Mouse (Mus musculus): ENCODE measurements around the gene Mipol1. TPM values are rescaled to one million over a fixed set of nuclear protein-coding genes. Genes with fewer than 3 reads are reported as not detected.

The Mipol1 gene
- polyA plus RNA-seq, 1 experiment from 2014 or later = 10.7 TPM

- Histone ChIP-seq H3K9ac (no peak overlapping the region), H3K27me3 (ENCODE audit: insufficient read depth, low read length) (no peaks in the 10 kb centered on the region), H3K4me2 (no peak overlapping the region), H3K27ac (ENCODE audit: low read depth) (no peak overlapping the region), H3K9me3 (ENCODE audit: low read depth, low read length) (no peaks in the 10 kb centered on the region), H3K4me3 (ENCODE audit: low read depth, low read length) (no peak overlapping the region), H3K36me3 (ENCODE audit: insufficient read depth) (no peaks in the 10 kb centered on the region), H3K4me1 (ENCODE audit: insufficient read depth) (no peaks in the 10 kb centered on the region)
- no peak for TF ChIP-seq CTCF (IDR thresholded peaks at IDR 0.05; ENCODE audit: low read depth)
- 79% methylated on average over 4 of the region's 4 CpGs for WGBS
- ATAC-seq (ENCODE audit: insufficient read depth) (no peak), DNase-seq (no peak)
Observed at GRCm38 (mm10) chr12:57307337-57307736, 77.1 kb downstream of the Mipol1 start.

DNA sequence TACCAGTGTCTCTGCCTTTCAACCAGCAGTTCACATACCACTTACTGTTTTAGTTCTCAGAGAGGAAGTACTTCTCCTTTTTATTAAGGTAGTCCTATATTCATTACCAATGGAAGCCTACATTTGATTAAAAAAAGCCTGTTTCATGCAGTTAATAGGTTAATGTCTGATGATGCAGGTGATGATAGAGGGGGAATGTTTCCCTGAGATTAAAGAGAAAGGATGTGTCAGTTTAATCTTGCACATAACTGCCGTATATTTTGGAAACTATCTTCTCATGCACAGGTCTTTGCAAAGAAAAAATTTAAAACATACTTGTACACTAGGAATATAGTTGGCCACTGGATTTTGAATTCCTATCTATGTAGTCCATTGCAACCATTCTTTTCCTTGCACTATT lies 77.5 kb downstream of the Mipol1 start:
- DNase-seq (no peak), ATAC-seq (ENCODE audit: insufficient read depth) (no peak)
- Histone ChIP-seq H3K27ac (ENCODE audit: low read depth) (no peak overlapping the region), H3K4me1 (ENCODE audit: insufficient read depth) (no peaks in the 10 kb centered on the region), H3K27me3 (ENCODE audit: insufficient read depth, low read length) (no peaks in the 10 kb centered on the region), H3K9ac (no peak overlapping the region), H3K9me3 (ENCODE audit: low read depth, low read length) (no peaks in the 10 kb centered on the region), H3K36me3 (ENCODE audit: insufficient read depth) (no peaks in the 10 kb centered on the region), H3K4me3 (ENCODE audit: low read depth, low read length) (no peak overlapping the region), H3K4me2 (no peak overlapping the region)
- no peak for TF ChIP-seq CTCF (IDR thresholded peaks at IDR 0.05; ENCODE audit: low read depth)
- WGBS = 84% methylated on average over 1 of the region's 1 CpGs

DNA sequence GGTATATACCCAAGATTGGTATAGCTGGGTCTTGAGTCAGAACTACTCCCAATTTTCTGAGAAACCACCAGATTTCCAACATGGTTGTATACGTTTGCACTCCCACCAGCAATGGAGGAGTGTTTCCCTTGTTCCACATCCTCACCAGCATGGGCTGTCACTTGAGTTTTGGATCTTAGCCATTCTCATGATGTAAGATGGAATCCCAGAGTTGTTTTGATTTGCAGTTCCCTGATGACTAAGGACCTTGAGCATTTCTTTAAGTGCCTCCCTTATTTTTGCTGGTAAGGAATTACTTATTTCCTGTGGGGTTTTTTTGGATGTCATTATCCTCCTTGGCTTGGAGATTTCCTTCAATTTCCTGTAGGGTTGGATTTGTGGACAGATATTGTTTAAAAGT lies 108.8 kb downstream of the Mipol1 start:
- Histone ChIP-seq H3K4me2 (no peak overlapping the region), H3K4me3 (ENCODE audit: low read depth, low read length) (no peak overlapping the region), H3K36me3 (ENCODE audit: insufficient read depth) (no peaks in the 10 kb centered on the region), H3K27ac (ENCODE audit: low read depth) (no peak overlapping the region), H3K9me3 (ENCODE audit: low read depth, low read length) (no peaks in the 10 kb centered on the region), H3K4me1 (ENCODE audit: insufficient read depth) (no peaks in the 10 kb centered on the region), H3K9ac (no peak overlapping the region), H3K27me3 (ENCODE audit: insufficient read depth, low read length) (no peaks in the 10 kb centered on the region)
- WGBS = 94% methylated on average over 1 of the region's 1 CpGs
- no peak for TF ChIP-seq CTCF (IDR thresholded peaks at IDR 0.05; ENCODE audit: low read depth)
- no peak for ATAC-seq (ENCODE audit: insufficient read depth)
- no peak for DNase-seq

- no peak overlapping the region for H3K4me2 ChIP-seq
- H3K9me3 ChIP-seq (ENCODE audit: low read depth, low read length) = no peaks in the 10 kb centered on the region
- H3K4me3 ChIP-seq (ENCODE audit: low read depth, low read length) = no peak overlapping the region
- no peaks in the 10 kb centered on the region for H3K27me3 ChIP-seq (ENCODE audit: insufficient read depth, low read length)
- H3K36me3 ChIP-seq (ENCODE audit: insufficient read depth) = no peaks in the 10 kb centered on the region
- H3K27ac ChIP-seq (ENCODE audit: low read depth) = no peak overlapping the region
- H3K9ac ChIP-seq = no peak overlapping the region
- 63% methylated on average over 2 of the region's 2 CpGs for WGBS
- no peak for ATAC-seq (ENCODE audit: insufficient read depth)
- no peak for DNase-seq
- TF ChIP-seq CTCF (IDR thresholded peaks at IDR 0.05; ENCODE audit: low read depth) = no peak
- no peaks in the 10 kb centered on the region for H3K4me1 ChIP-seq (ENCODE audit: insufficient read depth)
Observed at GRCm38 (mm10) chr12:57340111-57340510, 109.9 kb downstream of the Mipol1 start.

DNA sequence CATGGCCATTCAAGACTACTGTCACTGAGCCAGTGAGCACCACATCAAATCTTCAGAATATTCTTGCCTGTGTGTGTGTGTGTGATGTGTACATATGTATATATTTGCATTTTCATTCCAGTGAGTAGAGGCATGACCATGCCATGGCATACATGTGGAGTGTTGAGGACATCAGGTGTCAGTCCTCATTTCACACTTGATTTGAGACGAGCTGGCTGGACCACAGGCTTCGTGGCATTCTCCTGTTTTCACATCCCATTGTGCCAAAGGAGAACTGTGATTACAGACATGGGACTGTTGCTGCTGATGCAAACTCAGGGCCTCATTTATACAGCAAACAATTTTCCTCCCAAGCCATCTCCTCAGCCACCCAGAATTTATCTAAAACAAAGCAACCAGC lies 132.5 kb downstream of the Mipol1 start:
- no peak overlapping the region for H3K4me3 ChIP-seq (ENCODE audit: low read depth, low read length)
- WGBS = 61% methylated on average over 2 of the region's 2 CpGs

DNA sequence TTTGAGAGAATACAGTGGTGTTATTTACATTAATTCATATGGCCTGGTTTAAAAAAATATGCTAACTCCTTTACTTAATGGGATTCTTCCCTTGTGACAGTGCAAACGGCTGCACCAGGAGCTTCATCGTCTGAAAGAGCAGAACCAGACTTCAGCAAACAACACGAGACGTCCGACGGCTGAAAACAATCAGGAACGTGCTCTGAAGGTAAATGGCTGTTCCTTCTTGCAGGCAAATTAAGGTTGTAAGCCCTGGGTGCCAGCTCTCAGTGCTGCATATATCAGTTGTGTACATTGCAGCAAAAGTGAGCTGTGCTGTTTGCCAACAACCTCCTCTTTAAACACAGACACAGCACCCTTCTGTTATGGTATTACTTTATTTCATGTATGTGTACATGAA lies 133.8 kb downstream of the Mipol1 start:
- no peaks in the 10 kb centered on the region for H3K27me3 ChIP-seq (ENCODE audit: insufficient read depth, low read length)
- H3K9me3 ChIP-seq (ENCODE audit: low read depth, low read length) = no peaks in the 10 kb centered on the region
- H3K27ac ChIP-seq (ENCODE audit: low read depth) = no peak overlapping the region
- ATAC-seq (ENCODE audit: insufficient read depth) (no peak), DNase-seq (no peak)
- H3K4me3 ChIP-seq (ENCODE audit: low read depth, low read length) = no peak overlapping the region
- H3K4me1 ChIP-seq (ENCODE audit: insufficient read depth) = no peaks in the 10 kb centered on the region
- no peak overlapping the region for H3K9ac ChIP-seq
- no peak for TF ChIP-seq CTCF (IDR thresholded peaks at IDR 0.05; ENCODE audit: low read depth)
- no peak overlapping the region for H3K4me2 ChIP-seq
- no peaks in the 10 kb centered on the region for H3K36me3 ChIP-seq (ENCODE audit: insufficient read depth)
- 56% methylated on average over 7 of the region's 7 CpGs for WGBS

More for the DNA sequence above, 132.5 kb downstream of the Mipol1 start:
- Histone ChIP-seq H3K27me3 (ENCODE audit: insufficient read depth, low read length) (no peaks in the 10 kb centered on the region), H3K36me3 (ENCODE audit: insufficient read depth) (no peaks in the 10 kb centered on the region), H3K4me2 (no peak overlapping the region), H3K4me1 (ENCODE audit: insufficient read depth) (no peaks in the 10 kb centered on the region), H3K9ac (no peak overlapping the region), H3K27ac (ENCODE audit: low read depth) (no peak overlapping the region), H3K9me3 (ENCODE audit: low read depth, low read length) (no peaks in the 10 kb centered on the region)
- ATAC-seq (ENCODE audit: insufficient read depth) = no peak
- no peak for DNase-seq
- TF ChIP-seq CTCF (IDR thresholded peaks at IDR 0.05; ENCODE audit: low read depth) = no peak

DNA sequence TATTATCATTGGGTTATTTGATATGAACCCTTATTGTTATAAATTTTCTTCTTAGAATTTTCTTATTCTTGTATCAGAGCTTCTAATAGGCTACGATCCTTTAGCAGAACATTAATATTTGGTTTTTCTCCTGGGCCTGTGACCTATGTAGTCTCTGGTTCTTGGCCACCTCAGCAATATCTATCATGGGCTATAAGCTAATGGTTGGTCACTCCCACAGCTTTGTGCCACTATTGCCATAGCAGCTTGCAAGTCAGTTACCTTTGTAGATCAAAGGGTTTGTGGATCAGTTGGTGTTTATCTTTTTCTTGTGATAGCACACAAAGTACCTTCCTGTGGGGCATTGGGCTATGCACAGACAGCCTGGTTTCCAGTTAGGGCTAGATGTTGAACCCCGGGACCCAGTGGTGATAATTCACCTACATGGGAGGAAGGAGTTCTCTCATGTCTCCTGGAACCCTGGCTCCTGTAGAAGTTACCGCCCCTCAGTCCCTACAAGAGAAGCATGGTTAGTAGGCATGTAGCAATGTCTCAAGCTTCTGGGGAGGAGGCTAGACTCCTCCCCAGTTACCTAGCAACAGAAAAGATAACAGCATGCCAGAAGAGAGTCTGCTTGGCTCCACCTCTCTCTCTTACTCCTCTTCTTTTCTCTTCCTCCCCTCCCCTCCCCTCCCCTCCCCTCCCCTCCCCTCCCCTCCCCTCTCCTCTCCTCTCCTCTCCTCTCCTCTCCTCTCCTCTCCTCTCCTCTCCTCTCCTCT lies 141.7 kb downstream of the Mipol1 start:
- no peak overlapping the region for H3K4me2 ChIP-seq
- H3K4me3 ChIP-seq (ENCODE audit: low read depth, low read length) = no peak overlapping the region
- ATAC-seq (ENCODE audit: insufficient read depth) = no peak
- no peak for TF ChIP-seq CTCF (IDR thresholded peaks at IDR 0.05; ENCODE audit: low read depth)
- H3K9me3 ChIP-seq (ENCODE audit: low read depth, low read length) = no peaks in the 10 kb centered on the region
- H3K4me1 ChIP-seq (ENCODE audit: insufficient read depth) = no peaks in the 10 kb centered on the region
- no peaks in the 10 kb centered on the region for H3K36me3 ChIP-seq (ENCODE audit: insufficient read depth)
- no peaks in the 10 kb centered on the region for H3K27me3 ChIP-seq (ENCODE audit: insufficient read depth, low read length)
- H3K9ac ChIP-seq = no peak overlapping the region
- no peak overlapping the region for H3K27ac ChIP-seq (ENCODE audit: low read depth)
- 75% methylated on average over 3 of the region's 3 CpGs for WGBS
- DNase-seq = no peak

Data from lung, embryonic 14.5 days (tissue).